Mouse (Mus musculus): ENCODE results near the gene Polrmt.
A peak's percentile ranks its signal among the peaks of the same experiment; 100 is the strongest.

DNA sequence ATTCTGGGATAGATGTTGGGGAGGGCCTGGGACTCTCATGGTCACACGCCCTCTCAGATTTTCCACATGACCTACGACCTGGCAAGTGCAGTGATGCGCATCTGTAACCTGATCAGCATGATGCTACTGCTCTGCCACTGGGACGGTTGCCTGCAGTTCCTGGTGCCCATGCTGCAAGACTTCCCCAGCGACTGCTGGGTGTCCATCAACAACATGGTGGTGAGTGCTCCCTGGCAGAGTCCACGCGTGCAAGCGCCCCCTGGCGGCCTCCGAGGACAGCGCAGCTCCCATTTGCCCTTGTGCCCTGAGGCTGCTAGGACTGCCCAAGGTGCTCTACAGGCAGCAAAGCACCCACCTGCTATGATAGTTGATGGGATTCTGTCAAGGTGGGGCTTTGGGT lies 20.3 kb downstream of the Polrmt start:
- peak; percentile 85 for TF ChIP-seq CTCF (IDR thresholded peaks at IDR 0.05; ENCODE audit: low read depth, low read length)
- TF ChIP-seq POLR2A (IDR thresholded peaks at IDR 0.05; ENCODE audit: extremely low read depth, insufficient read depth, low read length), result no peak
